1 mouse cellular context compared by ENCODE assay signal in the genomic region with DNA sequence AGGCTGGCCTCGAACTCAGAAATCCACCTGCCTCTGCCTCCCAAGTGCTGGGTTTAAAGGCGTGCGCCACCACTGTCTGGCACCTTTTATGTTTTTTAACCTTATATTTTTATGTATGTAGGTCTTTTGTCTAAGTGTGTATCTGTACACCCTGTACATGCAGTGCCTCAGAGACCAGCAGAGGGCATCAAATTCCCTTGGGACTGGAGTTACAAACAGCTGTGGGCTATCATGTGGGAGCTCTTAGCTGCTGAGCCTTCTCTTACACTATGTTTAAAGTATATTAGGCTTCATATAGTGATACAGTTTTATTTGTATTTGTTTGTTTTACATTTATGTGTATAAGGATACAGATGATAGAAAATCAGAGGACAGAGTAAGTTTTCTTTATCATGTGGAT.
TF ChIP-seq lines count a peak whose summit lies in the region.

No protein-coding gene starts in this region.

TF ChIP-seq in CH12.LX, 34 proteins besides CTCF, POLR2A, EP300 and RAD21 (continued from another document):
- no peak for TF ChIP-seq CHD2 (IDR thresholded peaks at IDR 0.05; ENCODE audit: low read length)
- no peak for TF ChIP-seq JUN (IDR thresholded peaks at IDR 0.05; ENCODE audit: insufficient read depth, low read depth, low read length)
- TF ChIP-seq ETS1 (conservative IDR thresholded peaks at IDR 0.05; ENCODE audit: low read depth, low read length) = peak; percentile 44
- no peak for TF ChIP-seq E2F4 (IDR thresholded peaks at IDR 0.05; ENCODE audit: insufficient replicate concordance, low read depth, low read length)
- TF ChIP-seq HCFC1 (IDR thresholded peaks at IDR 0.05; ENCODE audit: low read depth, low read length) = no peak
- no peak for TF ChIP-seq USF2 (conservative IDR thresholded peaks at IDR 0.05; ENCODE audit: low read depth, low read length)
- no peak for TF ChIP-seq POLR2AphosphoS2 (IDR thresholded peaks at IDR 0.05; ENCODE audit: low read depth, low read length)
- no peak for TF ChIP-seq UBTF (IDR thresholded peaks at IDR 0.05; ENCODE audit: low read depth, low read length)
- no peak for TF ChIP-seq USF1 (IDR thresholded peaks at IDR 0.05; ENCODE audit: low read depth, low read length)
